Mouse (Mus musculus): Measurements from ENCODE around the gene Ppm1b. TPM values are rescaled to one million over a fixed set of nuclear protein-coding genes. Genes with fewer than 3 reads are reported as not detected.

The Ppm1b gene
- total and polyA plus RNA-seq, 2 experiments from 2014 or later: 51.9 to 54.7 TPM

DNA sequence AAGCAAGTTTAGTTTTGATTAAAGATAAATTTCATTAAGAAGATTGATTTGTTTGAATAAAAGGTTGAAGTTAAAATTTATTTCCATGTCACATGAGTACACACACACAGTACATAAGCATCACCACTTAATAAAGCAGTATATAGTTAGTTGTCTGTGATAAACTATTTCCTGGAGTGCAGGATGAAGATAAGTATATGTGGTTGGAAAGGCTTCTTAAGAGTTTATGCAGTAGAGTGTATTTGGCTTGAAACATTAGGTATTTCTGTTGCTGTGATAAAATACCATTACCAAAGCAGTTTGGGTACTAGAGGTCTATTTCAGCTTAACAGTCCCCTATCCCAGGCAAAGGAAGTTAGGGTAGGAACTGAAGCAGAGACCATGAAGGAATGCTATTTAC is 32.0 kb downstream of the Ppm1b start:
- Histone ChIP-seq H3K27ac (ENCODE audit: low read depth, low read length) (no peak overlapping the region), H3K9ac (replicated peaks; ENCODE audit: low read length, poor library complexity, severe bottlenecking) (no peak overlapping the region), H3K36me3 (ENCODE audit: insufficient read depth, low read length) (no peaks in the 10 kb centered on the region), H3K4me2 (ENCODE audit: low read depth, low read length, poor library complexity, severe bottlenecking) (no peak overlapping the region), H3K27me3 (ENCODE audit: insufficient read depth, low read length) (no peaks in the 10 kb centered on the region), H3K9me3 (ENCODE audit: low read length) (no peaks in the 10 kb centered on the region), H3K4me1 (ENCODE audit: insufficient read depth, low read length) (no peaks in the 10 kb centered on the region), H3K4me3 (ENCODE audit: low read depth, low read length) (no peak overlapping the region)
- no peak for DNase-seq (ENCODE audit: low spot score)
- ATAC-seq (ENCODE audit: low FRiP score): no peak
- no peak for TF ChIP-seq CTCF (IDR thresholded peaks at IDR 0.05)

- H3K4me2 ChIP-seq (ENCODE audit: low read depth, low read length, poor library complexity, severe bottlenecking): no peak overlapping the region
- whole genome bisulfite sequencing: 83% methylated on average over 6 of the region's 6 CpGs
- no peak overlapping the region for H3K4me3 ChIP-seq (ENCODE audit: low read depth, low read length)
- ATAC-seq (ENCODE audit: low FRiP score): no peak
- DNase-seq (ENCODE audit: low spot score): no peak
- H3K27ac ChIP-seq (ENCODE audit: low read depth, low read length): no peak overlapping the region
- no peak for TF ChIP-seq CTCF (IDR thresholded peaks at IDR 0.05)
- 0 out of 2 replicates have a peak, but pooled peaks cover 2% of the 10 kb centered on the region for H3K36me3 ChIP-seq (ENCODE audit: insufficient read depth, low read length)
- no peaks in the 10 kb centered on the region for H3K27me3 ChIP-seq (ENCODE audit: insufficient read depth, low read length)
- H3K9ac ChIP-seq (replicated peaks; ENCODE audit: low read length, poor library complexity, severe bottlenecking): no peak overlapping the region
- no peaks in the 10 kb centered on the region for H3K4me1 ChIP-seq (ENCODE audit: insufficient read depth, low read length)
- H3K9me3 ChIP-seq (ENCODE audit: low read length): no peaks in the 10 kb centered on the region
Observed at GRCm38 (mm10) chr17:84995844-84996243, 39.3 kb downstream of the Ppm1b start.

DNA sequence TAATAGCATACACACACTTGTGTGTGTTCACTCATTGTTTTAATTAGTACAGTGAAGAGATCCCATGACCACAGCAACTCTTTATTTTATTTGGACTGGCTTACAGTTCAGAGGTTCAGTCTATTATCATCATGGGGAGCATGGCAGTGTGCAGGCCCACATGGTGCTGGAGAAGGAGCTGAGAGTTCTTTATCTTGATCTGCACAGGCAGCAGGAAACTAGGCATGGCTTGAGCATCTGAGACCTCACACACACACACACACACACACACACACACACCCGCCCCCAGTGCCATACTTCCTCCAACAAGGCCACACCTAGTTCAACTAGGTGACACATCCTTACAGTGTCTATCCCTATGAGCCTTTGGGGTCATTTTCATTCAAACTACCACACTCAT is 41.1 kb downstream of the Ppm1b start:
- ATAC-seq (ENCODE audit: low FRiP score): no peak
- H3K36me3 ChIP-seq (ENCODE audit: insufficient read depth, low read length): 0 out of 2 replicates have a peak, but pooled peaks cover 2% of the 10 kb centered on the region
- no peaks in the 10 kb centered on the region for H3K27me3 ChIP-seq (ENCODE audit: insufficient read depth, low read length)
- H3K27ac ChIP-seq (ENCODE audit: low read depth, low read length): no peak overlapping the region
- TF ChIP-seq CTCF (IDR thresholded peaks at IDR 0.05): no peak
- no peak overlapping the region for H3K4me2 ChIP-seq (ENCODE audit: low read depth, low read length, poor library complexity, severe bottlenecking)
- H3K9me3 ChIP-seq (ENCODE audit: low read length): no peaks in the 10 kb centered on the region
- H3K9ac ChIP-seq (replicated peaks; ENCODE audit: low read length, poor library complexity, severe bottlenecking): no peak overlapping the region
- H3K4me1 ChIP-seq (ENCODE audit: insufficient read depth, low read length): no peaks in the 10 kb centered on the region
- DNase-seq (ENCODE audit: low spot score): no peak
- H3K4me3 ChIP-seq (ENCODE audit: low read depth, low read length): no peak overlapping the region
- 88% methylated on average over 1 of the region's 1 CpGs for WGBS

DNA sequence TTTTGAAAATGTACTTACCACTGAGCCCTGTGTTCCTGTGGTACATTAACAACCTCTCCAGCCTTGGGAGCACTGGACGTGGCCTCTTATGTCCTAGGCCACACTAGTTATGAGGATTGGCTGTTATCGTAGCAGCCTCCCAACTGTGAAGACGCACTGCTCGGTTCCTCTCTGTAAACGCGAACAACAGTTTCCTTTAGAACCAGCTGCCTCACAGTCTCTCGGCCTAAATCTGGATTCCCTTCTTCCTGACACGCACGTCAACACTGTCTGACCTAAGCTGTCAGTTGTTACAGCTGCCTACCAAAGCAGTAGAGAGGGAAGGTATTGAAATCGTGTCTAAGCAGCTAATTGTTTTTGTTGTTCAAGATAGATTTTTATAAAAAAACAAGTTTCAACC is 43.1 kb downstream of the Ppm1b start:
- H3K27me3 ChIP-seq (ENCODE audit: insufficient read depth, low read length): no peaks in the 10 kb centered on the region
- ATAC-seq (ENCODE audit: low FRiP score) (no peak), DNase-seq (ENCODE audit: low spot score) (no peak)
- H3K4me1 ChIP-seq (ENCODE audit: insufficient read depth, low read length): no peaks in the 10 kb centered on the region
- no peak overlapping the region for H3K9ac ChIP-seq (replicated peaks; ENCODE audit: low read length, poor library complexity, severe bottlenecking)
- no peak overlapping the region for H3K27ac ChIP-seq (ENCODE audit: low read depth, low read length)
- 0 out of 2 replicates have a peak, but pooled peaks cover 2% of the 10 kb centered on the region for H3K36me3 ChIP-seq (ENCODE audit: insufficient read depth, low read length)
- no peak overlapping the region for H3K4me3 ChIP-seq (ENCODE audit: low read depth, low read length)
- no peak overlapping the region for H3K4me2 ChIP-seq (ENCODE audit: low read depth, low read length, poor library complexity, severe bottlenecking)
- H3K9me3 ChIP-seq (ENCODE audit: low read length): no peaks in the 10 kb centered on the region
- TF ChIP-seq CTCF (IDR thresholded peaks at IDR 0.05): no peak
- 65% methylated on average over 10 of the region's 10 CpGs for WGBS

DNA sequence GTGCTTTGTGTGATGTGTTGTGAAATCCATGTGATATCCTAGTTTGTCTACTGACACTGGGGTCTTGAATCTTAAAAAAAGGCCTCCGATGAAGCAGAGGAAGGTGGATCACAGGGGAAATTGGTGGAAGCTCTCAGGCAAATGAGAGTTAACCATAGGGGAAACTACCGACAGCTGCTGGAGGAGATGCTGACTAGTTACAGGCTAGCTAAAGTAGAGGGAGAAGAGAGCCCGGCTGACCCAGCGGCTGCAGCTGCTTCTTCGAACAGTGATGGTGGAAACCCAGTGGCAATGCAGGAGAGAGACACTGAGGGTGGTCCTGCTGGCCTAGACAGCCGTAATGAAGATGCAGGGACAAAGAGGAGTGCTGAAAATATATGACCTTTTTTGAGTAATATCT is 56.9 kb downstream of the Ppm1b start:
- Histone ChIP-seq H3K4me3 (ENCODE audit: low read depth, low read length) (no peak overlapping the region), H3K9ac (replicated peaks; ENCODE audit: low read length, poor library complexity, severe bottlenecking) (no peak overlapping the region), H3K27me3 (ENCODE audit: insufficient read depth, low read length) (no peaks in the 10 kb centered on the region), H3K27ac (ENCODE audit: low read depth, low read length) (no peak overlapping the region), H3K4me2 (ENCODE audit: low read depth, low read length, poor library complexity, severe bottlenecking) (no peak overlapping the region), H3K36me3 (ENCODE audit: insufficient read depth, low read length) (no peaks in the 10 kb centered on the region), H3K4me1 (ENCODE audit: insufficient read depth, low read length) (no peaks in the 10 kb centered on the region), H3K9me3 (ENCODE audit: low read length) (no peaks in the 10 kb centered on the region)
- DNase-seq (ENCODE audit: low spot score) (no peak), ATAC-seq (ENCODE audit: low FRiP score) (no peak)
- WGBS: 79% methylated on average over 6 of the region's 6 CpGs
- TF ChIP-seq CTCF (IDR thresholded peaks at IDR 0.05): no peak

- DNase-seq (ENCODE audit: low spot score): no peak
- H3K9me3 ChIP-seq (ENCODE audit: low read length): no peaks in the 10 kb centered on the region
- H3K27ac ChIP-seq (ENCODE audit: low read depth, low read length): no peak overlapping the region
- no peak overlapping the region for H3K4me3 ChIP-seq (ENCODE audit: low read depth, low read length)
- H3K4me2 ChIP-seq (ENCODE audit: low read depth, low read length, poor library complexity, severe bottlenecking): no peak overlapping the region
- no peak for ATAC-seq (ENCODE audit: low FRiP score)
- no peak overlapping the region for H3K9ac ChIP-seq (replicated peaks; ENCODE audit: low read length, poor library complexity, severe bottlenecking)
- no peaks in the 10 kb centered on the region for H3K4me1 ChIP-seq (ENCODE audit: insufficient read depth, low read length)
- TF ChIP-seq CTCF (IDR thresholded peaks at IDR 0.05): no peak
- 91% methylated on average over 3 of the region's 3 CpGs for WGBS
- no peaks in the 10 kb centered on the region for H3K27me3 ChIP-seq (ENCODE audit: insufficient read depth, low read length)
- H3K36me3 ChIP-seq (ENCODE audit: insufficient read depth, low read length): no peaks in the 10 kb centered on the region
Observed at GRCm38 (mm10) chr17:85014632-85015031, 58.1 kb downstream of the Ppm1b start.

Measured in midbrain, postnatal 0 days (tissue).